Mouse (Mus musculus): ENCODE measurements around the gene Adgrf1. TPM values are rescaled to one million over a fixed set of nuclear protein-coding genes. Genes with fewer than 3 reads are reported as not detected.

Adgrf1 gene
- not detected for total RNA-seq (2021)
- long read RNA-seq, experiment 1 = 0 reads
- long read RNA-seq, experiment 2 = 0 reads

GRCm38 (mm10) chr17:43270161-43270560, at the start of gene Adgrf1:
Gene Adgrf1 (plus strand): TSS chr17:43270329.
- intact Hi-C loops (cut with DNase I) = no loop called here
- DNase-seq = no peak

- no peak for DNase-seq
- intact Hi-C loops (cut with DNase I) = loop anchor here (5.0 kb wide), 1 partner anchor 84 kb away; no protein-coding TSS in a partner anchor
Observed at GRCm38 (mm10) chr17:43226101-43226500, 44.0 kb upstream of the Adgrf1 start.

GRCm38 (mm10) chr17:43229621-43230513, 40.3 kb upstream of the Adgrf1 start:
- intact Hi-C loops (cut with DNase I) = loop anchor here (1.0 to 5.0 kb wide), 3 partner anchors 88 to 214 kb away; partner anchors contain the start of gene Tnfrsf21
- peak in 1 of 2 experiments; percentile 56 for DNase-seq

DNA sequence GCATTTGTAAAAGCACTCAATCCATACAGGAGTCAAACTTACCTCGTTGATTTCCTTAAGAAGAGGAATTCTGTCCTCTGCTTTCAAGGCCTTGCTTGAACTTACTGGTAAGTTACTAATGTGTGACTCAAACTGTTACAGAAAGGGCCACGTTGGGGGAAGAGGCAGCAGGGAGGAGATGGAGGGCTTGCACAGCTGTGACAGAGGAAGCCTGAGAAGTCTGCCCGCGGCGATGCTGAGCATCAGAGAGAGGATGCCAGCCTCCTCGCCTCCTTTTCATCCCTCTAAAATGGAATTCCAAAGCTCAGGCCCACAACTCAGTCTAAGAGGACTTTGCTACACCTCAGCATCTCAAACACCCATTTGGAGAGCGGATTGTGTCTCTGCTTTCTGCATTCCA, 39.3 kb upstream of the Adgrf1 start:
- intact Hi-C loops (cut with DNase I) = loop anchor here (5.0 kb wide), 1 partner anchor 154 kb away; no protein-coding TSS in a partner anchor

DNA sequence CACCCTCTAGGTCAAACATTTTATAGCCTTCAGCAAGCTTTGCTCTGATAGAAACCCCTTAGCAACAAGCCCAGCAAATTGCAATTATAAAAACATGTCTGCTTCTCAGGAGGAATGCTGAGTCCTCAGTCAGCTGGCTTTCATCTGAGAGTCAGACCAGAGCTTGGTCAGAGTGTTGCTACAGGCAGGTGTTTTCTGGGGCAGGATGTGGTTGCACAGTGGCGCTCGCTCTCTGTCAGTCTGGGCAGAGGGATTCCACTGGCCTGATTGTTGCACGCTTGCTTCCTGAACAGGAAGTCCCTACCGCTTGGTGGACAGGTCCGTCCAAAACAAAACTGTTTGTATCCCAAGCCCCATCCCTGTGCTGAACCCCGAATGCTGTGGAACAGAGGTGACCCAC, 37.4 kb upstream of the Adgrf1 start:
- no peak for DNase-seq
- intact Hi-C loops (cut with DNase I) = loop anchor here (5.0 kb wide), 1 partner anchor 155 kb away; no protein-coding TSS in a partner anchor

More for the DNA sequence above, 39.3 kb upstream of the Adgrf1 start:
- no peak for DNase-seq

DNA sequence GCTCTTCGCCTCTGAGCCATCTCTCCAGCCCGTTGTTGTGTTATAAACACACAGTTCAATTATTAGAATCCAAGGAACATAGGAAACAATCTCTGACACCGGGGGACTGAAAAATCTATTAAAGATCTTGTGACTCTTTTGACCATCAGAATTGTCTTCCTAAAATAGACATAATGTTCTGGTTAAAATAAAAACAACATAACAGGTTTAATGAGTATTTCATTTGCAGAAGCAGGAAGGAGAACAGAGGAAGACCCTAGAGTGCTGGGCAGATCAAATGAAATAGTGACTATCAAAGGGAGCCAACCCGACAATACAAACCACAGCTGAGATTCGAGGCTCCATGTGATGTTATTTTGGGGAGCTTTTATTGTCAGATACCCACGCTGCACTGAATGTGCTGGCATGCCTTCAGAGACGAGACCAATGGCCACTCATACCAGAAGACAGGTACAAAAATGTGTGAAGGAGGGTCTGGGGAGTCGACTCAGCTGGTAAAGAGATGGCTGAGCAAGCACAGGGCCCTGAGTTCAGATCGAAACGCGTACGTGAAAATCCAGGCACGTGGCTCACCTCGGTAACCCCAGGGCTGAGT, 33.4 kb upstream of the Adgrf1 start:
- intact Hi-C loops (cut with DNase I) = no loop called here

DNA sequence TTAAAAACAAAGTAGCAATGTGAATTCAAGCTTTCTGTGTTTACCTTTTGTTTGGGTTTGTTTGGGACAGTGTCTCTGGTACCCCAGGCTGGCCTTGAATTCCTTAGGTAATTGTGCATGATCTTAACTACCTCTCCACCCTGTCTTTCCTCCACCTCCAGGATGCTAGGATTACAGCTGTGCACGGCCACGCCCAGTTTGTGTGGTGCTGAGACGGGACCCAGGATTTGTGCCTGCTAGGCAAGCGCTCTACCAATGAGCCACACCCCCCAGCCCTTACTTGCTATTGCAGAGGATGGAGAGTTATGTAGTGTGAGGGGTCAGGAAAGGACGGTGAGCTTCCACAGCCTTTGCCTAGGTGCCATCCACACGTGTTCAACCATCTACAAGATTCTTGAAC, 31.1 kb upstream of the Adgrf1 start:
- intact Hi-C loops (cut with DNase I) = no loop called here
- DNase-seq = no peak

More for the DNA sequence above, 33.4 kb upstream of the Adgrf1 start:
- DNase-seq = no peak

DNA sequence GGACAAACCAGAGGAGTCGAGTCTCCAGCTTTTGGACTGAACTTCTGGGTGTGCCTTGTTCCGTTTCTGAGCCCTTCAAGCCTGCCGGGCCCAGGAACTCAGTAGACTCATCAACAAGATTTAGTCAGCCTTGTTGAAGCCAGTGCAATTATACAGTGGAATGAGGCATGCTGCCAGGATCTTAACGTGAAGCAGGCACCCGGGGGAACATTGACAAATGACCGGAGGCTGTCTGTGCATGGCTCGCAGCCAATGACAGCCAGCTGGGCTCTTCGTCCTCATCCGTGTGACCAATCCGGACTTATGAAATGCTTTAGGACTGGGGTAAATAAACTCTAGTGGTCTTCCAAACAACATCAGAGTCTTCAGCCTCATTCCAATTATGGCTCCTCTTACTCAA, 29.0 kb upstream of the Adgrf1 start:
- peak; percentile 58 to 77 for DNase-seq
- intact Hi-C loops (cut with DNase I) = no loop called here

DNA sequence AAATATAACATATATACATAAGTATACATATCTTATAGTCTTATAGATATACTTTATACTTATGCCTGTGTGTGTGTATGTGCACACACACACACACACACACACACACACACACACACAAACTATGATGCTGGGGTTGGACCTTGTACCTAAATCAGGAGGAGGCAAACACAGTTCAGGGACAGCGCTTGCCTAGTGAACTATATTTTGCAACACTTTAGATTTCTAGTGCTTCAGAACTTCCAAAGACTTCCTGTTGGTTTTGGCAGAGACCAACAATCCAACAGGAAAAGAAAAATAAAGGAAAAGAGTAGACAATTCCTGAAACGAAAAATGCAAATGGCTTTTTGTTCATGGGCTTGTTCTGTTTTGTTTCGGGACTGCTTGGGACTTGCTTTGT, 27.5 kb upstream of the Adgrf1 start:
- DNase-seq = no peak
- intact Hi-C loops (cut with DNase I) = no loop called here

GRCm38 (mm10) chr17:43245364-43245763, 24.8 kb upstream of the Adgrf1 start:
- intact Hi-C loops (cut with DNase I) = no loop called here

DNA sequence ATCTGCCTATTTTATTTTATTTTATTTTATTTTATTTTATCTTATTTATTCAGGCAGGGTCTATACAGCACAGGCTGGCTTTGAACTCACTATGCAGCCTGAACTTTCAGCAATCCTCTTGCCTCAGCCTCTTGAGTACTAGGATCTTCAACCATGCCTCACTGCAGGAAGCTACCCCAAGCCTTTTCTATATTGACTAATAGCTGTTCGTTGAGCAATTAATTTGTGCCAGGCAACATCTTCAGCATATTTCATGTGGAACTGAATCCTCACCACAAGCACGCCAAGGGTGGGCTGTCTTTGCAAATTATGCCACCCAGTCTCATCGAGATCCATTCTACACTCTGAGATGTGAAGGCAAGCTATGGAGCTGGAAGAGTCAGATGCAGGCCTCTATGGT, 22.9 kb upstream of the Adgrf1 start:
- intact Hi-C loops (cut with DNase I) = no loop called here
- no peak for DNase-seq

More at GRCm38 (mm10) chr17:43245364-43245763, 24.8 kb upstream of the Adgrf1 start:
- no peak for DNase-seq

DNA sequence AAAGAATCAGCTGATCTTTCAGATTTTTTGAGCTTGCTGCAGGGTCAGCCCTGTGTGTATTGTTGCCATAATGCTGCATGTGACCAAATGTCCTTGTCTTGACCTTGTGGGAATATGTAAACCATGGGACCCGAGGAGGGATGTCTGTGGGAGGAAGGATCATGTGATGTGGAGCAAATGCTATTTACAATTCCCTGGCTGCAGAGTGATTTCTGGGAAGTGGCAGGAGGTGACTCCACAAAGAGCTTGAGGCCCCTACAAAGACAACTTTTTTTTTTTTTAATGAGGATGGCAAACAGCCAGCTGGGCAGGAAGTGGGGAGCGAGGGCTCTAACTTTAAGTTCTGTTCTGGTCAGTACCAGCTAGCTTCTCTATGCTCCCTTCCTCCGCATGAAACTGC, 20.5 kb upstream of the Adgrf1 start:
- no peak for DNase-seq

GRCm38 (mm10) chr17:43251249-43252125, 18.6 kb upstream of the Adgrf1 start:
- intact Hi-C loops (cut with DNase I) = no loop called here
- no peak for DNase-seq

More for the DNA sequence above, 20.5 kb upstream of the Adgrf1 start:
- intact Hi-C loops (cut with DNase I) = no loop called here

DNA sequence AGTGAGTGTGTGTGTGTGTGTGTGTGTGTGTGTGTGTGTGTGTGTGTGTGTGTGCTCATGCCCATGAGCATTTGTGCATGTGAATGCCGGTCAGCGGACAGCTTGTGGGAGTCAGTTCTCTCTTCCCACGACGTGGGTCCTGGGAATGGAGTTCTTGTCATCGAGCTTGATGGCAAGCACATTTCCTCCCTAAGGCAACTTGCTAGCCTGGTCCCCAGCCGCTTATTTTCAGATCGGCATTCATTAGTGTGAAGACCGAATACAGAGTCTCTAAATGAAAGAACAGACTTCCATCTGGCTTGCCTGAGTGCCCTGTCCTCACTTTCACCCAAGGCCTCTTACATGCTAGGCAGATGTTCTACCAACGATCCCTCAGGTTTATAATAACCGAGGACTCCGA, 17.3 kb upstream of the Adgrf1 start:
- intact Hi-C loops (cut with DNase I) = no loop called here

DNA sequence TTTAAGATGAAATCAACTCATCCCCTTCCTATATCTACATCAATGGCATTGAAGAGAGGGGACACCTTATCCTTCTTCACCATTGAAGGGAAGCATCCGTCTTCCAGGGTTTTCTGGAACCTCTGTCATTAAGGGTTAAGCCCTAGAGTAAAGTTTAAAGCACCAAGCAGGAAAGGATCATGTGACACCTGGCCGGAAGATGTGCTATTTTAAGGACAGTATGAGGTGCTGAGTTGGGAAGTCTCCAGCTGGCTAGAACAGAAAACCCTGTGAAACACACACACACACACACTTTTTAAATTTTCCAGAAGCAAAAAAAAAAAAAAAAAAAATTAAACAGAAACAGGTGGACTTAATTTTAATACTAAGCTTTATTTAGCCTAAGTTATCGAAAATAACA, 15.9 kb upstream of the Adgrf1 start:
- intact Hi-C loops (cut with DNase I) = no loop called here
- no peak for DNase-seq

More for the DNA sequence above, 17.3 kb upstream of the Adgrf1 start:
- DNase-seq = no peak

- intact Hi-C loops (cut with DNase I) = no loop called here
- no peak for DNase-seq
Observed at GRCm38 (mm10) chr17:43256536-43257135, 13.5 kb upstream of the Adgrf1 start.

DNA sequence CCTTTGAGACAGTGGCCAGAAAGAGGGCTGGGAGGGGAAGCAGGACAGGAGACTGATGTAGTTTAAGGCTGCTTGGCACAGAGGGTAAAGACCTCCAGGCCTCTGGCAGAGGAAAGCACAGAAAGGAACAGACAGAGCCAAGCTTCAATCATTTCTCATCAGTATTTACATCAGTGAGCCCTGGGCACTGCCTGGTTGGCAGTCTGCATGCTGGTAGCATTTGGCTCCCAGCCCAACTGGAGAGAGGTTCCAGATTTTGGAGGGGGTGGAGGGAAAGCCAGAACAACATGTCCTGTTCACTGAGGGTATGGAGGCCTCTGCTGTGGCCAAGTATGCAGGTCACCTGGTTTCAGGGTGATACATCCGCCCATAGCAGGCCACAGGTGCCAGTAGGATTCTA, 12.4 kb upstream of the Adgrf1 start:
- DNase-seq = no peak
- intact Hi-C loops (cut with DNase I) = no loop called here

DNA sequence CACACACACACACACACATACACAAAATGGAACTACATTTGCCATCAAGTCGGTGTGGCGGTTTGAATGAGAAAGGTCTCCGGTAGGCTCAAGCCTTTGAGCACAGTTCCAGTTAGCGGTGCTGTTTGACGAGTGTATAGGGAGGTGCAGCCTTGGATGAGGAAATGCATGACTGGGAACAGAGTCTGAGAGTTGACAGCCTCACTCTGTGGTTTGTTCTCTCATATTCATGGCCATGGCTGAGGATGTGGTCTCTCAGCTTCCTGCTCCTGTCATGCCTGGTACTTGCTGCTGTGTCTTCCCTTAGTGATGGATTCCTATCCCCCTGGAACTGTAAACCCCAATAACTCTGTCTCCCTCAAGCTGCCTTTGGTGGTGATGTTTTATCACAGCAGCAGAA, 8.2 kb upstream of the Adgrf1 start:
- no peak for DNase-seq
- intact Hi-C loops (cut with DNase I) = loop anchor here (10.0 kb wide), 1 partner anchor 343 kb away; no protein-coding TSS in a partner anchor

DNA sequence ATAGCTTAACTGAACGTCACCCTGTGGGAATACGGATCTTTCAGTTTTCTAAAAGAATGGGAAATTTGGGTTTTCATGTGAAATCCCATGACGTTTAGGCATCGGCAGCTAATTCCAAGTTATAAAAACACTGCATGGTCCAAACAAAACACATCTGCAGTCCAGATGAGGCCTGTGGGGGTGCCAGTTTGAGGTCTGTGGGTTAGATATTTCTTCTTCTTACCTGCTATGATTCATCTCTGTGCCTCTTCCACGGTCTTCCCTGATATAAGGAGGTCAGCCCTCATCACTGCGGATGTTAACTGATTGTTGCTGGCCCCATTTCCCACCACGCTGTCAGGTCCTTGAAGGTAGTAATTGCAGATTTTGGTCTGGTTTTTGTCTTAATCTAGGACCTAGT, 5.4 kb upstream of the Adgrf1 start:
- intact Hi-C loops (cut with DNase I) = loop anchor here (1.0 to 10.0 kb wide), 2 partner anchors 196 to 340 kb away; no protein-coding TSS in a partner anchor
- no peak for DNase-seq

Measured in gastrocnemius, postnatal 36 days (tissue).